Mouse (Mus musculus): Measurements from ENCODE around the gene Accsl. TPM values are rescaled to one million over a fixed set of nuclear protein-coding genes. Genes with fewer than 3 reads are reported as not detected.
A peak's percentile ranks its signal among the peaks of the same experiment; 100 is the strongest.

Accsl gene
- total RNA-seq (2015) (not detected in 2 replicates), total RNA-seq (2017) (not detected in 2 replicates)

- ATAC-seq (replicated peaks; ENCODE audit: poor library complexity): no peak
These were observed at the start of gene Accsl for GRCm38 (mm10) chr2:93869107-93869600. Accsl (minus strand) TSS chr2:93869157.

DNA sequence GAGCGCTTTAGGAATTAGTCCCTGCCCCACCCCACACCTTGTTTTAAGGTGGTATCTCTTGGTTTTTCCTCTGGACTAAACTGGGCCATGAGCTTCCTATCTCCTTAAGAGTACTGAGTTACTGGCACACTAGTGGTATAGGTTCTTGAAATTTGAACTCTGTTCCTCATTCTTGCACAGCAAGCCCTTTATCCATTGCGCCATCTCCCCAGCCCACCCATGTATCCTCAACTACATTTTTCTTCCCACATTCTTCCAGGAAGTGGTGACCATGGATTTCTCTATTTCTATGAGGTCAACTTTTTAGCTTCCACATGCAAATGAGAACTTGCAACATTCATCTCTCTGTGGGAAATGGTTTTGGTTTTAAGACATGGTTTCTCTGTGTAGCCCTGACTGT lies 44.6 kb upstream of the Accsl start:
- ATAC-seq (replicated peaks; ENCODE audit: poor library complexity): peak; percentile 85

GRCm38 (mm10) chr2:93911942-93912341 lies 43.0 kb upstream of the Accsl start:
- no peak for ATAC-seq (replicated peaks; ENCODE audit: poor library complexity)

GRCm38 (mm10) chr2:93909716-93910115 lies 40.8 kb upstream of the Accsl start:
- no peak for ATAC-seq (replicated peaks; ENCODE audit: poor library complexity)

- no peak for ATAC-seq (replicated peaks; ENCODE audit: poor library complexity)
These were observed 38.8 kb upstream of the Accsl start for GRCm38 (mm10) chr2:93907519-93908294.

GRCm38 (mm10) chr2:93906316-93906715 lies 37.4 kb upstream of the Accsl start:
- no peak for ATAC-seq (replicated peaks; ENCODE audit: poor library complexity)

GRCm38 (mm10) chr2:93903415-93903814 lies 34.5 kb upstream of the Accsl start:
- no peak for ATAC-seq (replicated peaks; ENCODE audit: poor library complexity)

DNA sequence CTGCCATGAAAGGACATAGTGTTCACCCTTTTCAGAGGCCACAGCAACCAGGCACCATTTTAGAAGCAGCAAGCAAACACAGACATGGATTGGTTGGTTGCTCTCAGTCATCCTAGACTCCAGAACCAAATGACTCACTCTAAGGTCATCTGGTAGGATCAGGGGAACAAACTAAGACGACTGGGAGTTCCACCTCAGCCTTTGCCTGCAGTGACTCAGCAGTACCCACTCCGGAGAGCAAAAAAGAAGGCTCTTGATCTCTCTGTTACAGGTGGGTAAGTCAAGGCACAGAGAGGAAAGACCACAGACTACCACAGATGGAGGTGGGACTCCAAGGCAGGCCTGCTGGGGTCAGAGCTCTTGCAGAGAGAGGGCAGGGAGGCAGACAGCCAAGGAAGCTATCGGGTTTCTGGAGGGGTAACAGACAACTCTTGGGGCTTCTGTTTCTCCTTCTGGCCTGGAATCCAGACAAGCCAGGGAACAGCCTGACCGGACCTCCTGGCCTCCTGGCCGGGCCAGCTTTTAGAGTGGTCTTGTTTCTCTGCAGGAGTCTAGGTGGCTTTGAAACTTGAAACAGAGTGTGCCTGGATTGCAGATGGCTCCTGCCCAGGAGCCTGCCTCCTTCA lies 33.8 kb upstream of the Accsl start:
- ATAC-seq (replicated peaks; ENCODE audit: poor library complexity): no peak

- ATAC-seq (replicated peaks; ENCODE audit: poor library complexity): no peak
These were observed 30.7 kb upstream of the Accsl start for GRCm38 (mm10) chr2:93899397-93900380.

GRCm38 (mm10) chr2:93891611-93892280 lies 22.8 kb upstream of the Accsl start:
- ATAC-seq (replicated peaks; ENCODE audit: poor library complexity): peak; percentile 63

GRCm38 (mm10) chr2:93890143-93890542 lies 21.2 kb upstream of the Accsl start:
- ATAC-seq (replicated peaks; ENCODE audit: poor library complexity): no peak

- ATAC-seq (replicated peaks; ENCODE audit: poor library complexity): no peak
These were observed 20.1 kb upstream of the Accsl start for GRCm38 (mm10) chr2:93889071-93889470.

- no peak for ATAC-seq (replicated peaks; ENCODE audit: poor library complexity)
These were observed 19.4 kb upstream of the Accsl start for GRCm38 (mm10) chr2:93888366-93888765.

DNA sequence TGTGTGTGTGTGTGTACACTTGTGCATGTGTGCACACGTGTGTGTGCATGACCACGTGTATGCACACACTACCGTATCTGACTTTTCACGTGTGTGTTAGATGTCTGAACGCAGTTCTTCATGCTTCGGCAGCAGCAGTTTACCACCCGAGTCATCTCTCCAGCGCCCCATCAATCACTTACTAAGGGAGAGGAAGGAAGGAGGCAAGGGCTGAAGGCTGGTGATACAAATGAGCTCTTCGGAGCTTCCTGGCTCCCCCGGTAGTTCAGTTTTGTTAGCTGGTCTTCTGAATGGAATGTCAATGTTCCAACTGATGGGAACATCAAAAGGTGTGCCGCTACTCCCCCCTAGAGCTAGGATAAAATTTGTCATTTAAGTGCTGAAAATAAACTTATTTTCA lies 18.3 kb upstream of the Accsl start:
- ATAC-seq (replicated peaks; ENCODE audit: poor library complexity): peak; percentile 18; the same call in 1 of the 2 replicates

DNA sequence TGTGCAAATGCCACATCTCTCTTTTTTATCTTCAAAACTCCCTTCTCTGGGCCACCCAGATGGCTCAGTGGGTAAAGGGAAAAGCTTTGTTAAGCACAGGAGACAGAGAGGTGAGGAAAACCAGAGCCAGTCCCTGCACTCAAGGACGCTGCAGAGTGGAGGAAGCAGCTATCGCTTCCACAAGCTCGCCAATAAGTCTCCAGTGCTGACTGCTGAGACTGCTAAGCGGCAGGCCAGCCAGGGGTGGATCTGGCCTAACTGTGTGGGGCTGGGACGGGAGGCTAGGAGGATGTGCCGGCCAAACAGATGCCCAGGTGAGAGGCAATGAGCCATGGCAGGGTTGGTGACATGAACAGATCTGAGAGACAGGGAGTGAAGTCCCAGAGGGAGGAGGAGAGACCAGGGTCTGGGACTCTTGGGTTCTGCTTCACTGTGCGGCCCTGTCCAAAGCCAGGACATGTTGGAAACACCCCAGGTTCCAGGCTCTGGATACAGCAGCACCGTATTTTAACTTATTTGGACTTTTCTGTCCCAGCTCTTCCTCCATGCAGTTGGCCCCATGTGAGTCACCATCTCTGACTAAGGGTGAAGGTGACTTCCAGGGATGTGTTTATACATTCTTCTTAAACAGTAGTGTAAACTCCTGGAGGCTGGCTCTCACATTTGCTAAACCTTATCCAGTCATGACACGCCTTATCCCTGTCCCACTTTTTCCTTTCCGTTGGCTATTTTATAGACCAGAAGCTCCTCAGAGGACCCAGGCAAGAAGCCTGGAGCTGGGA lies 17.2 kb upstream of the Accsl start:
- no peak for ATAC-seq (replicated peaks; ENCODE audit: poor library complexity)

GRCm38 (mm10) chr2:93883066-93883465 lies 14.1 kb upstream of the Accsl start:
- no peak for ATAC-seq (replicated peaks; ENCODE audit: poor library complexity)

GRCm38 (mm10) chr2:93881640-93882367 lies 12.8 kb upstream of the Accsl start:
- ATAC-seq (replicated peaks; ENCODE audit: poor library complexity): no peak

- no peak for ATAC-seq (replicated peaks; ENCODE audit: poor library complexity)
These were observed 12.0 kb upstream of the Accsl start for GRCm38 (mm10) chr2:93880981-93881380.

DNA sequence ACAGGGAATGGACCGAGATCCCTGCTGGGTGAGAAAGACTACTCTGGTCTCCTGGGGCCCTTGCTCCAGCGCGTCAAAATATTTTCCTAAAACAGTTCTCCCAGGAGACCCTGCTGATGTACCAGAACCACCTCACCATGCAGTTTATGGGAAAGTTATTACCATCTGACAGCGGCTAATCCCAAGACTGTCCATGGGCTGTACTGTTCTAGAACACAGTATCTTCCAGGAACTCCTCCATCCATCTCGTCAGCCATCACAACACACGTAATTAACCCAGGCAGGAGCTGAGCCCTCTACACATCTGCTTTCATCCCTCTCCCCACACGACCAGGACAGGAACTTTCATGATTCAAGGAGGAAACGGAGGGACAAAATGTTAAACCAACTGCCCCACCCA lies 11.5 kb upstream of the Accsl start:
- no peak for ATAC-seq (replicated peaks; ENCODE audit: poor library complexity)

Measured in megakaryocyte progenitor cell, adult 5-6 weeks (primary cell).